Mouse (Mus musculus) embryonic facial prominence, embryonic 12.5 days (tissue): Measurements from ENCODE around the gene 3110070M22Rik. TPM values are rescaled to one million over a fixed set of nuclear protein-coding genes. Genes with fewer than 3 reads are reported as not detected.

Experiments
- ATAC-seq: fragments of 200-750 bp; cut with Nextera tagmentation; 2 replicates; pipeline ENCODE4 v1.8.0; 2017; ENCODE audit not compliant: insufficient number of reproducible peaks, insufficient read depth, low FRiP score, low TSS enrichment
- H3K27ac ChIP-seq: fragments of 300-500 bp; sonication (generic); 2 replicates; pipeline ENCODE4 v1.5.1; 2016; ENCODE audit warnings: mild to moderate bottlenecking
- H3K27me3 ChIP-seq: fragments of 300-500 bp; sonication (generic); 2 replicates; pipeline ENCODE4 v1.6.1; 2016; ENCODE audit warnings: mild to moderate bottlenecking, moderate library complexity
- H3K36me3 ChIP-seq: fragments of 300-500 bp; sonication (generic); 2 replicates; pipeline ENCODE4 v1.6.1; 2016; ENCODE audit warnings: mild to moderate bottlenecking
- H3K4me1 ChIP-seq: fragments of 300-500 bp; sonication (generic); 2 replicates; pipeline ENCODE4 v1.6.1; 2016
- H3K4me2 ChIP-seq: fragments of 300-500 bp; sonication (generic); replicated peaks from 2 replicates; pipeline ENCODE4 v1.6.1; 2016; ENCODE audit warnings: mild to moderate bottlenecking, moderate library complexity
- H3K4me3 ChIP-seq: fragments of 300-500 bp; sonication (generic); 2 replicates; pipeline ENCODE4 v1.5.1; 2016; ENCODE audit warnings: mild to moderate bottlenecking
- H3K9ac ChIP-seq: fragments of 300-500 bp; sonication (generic); 2 replicates; pipeline ENCODE4 v1.6.1; 2016; ENCODE audit warnings: mild to moderate bottlenecking, moderate library complexity
- H3K9me3 ChIP-seq: fragments of 300-500 bp; sonication (generic); 2 replicates; pipeline ENCODE4 v1.6.1; 2016; ENCODE audit warnings: mild to moderate bottlenecking, moderate library complexity
- WGBS: fragments of 180-500 bp; shearing (Covaris S2); methylation state at CpG from one replicate; pipeline ENCODE4 v1.1.7; 2016; 5-methylcytosine and 5-hydroxymethylcytosine counted together
- polyA plus RNA-seq: library from polyadenylated mRNA; unstranded; fragments of >200 nt; fragmentation: Nextera tagmentation; extraction: Ambion mirVana; gene quantifications from 2 replicates; pipeline ENCODE4 v1.2.1, GENCODE M21; 2016

Gene 3110070M22Rik
- polyA plus RNA-seq, 1 experiment from 2014 or later = 1.8 TPM

DNA sequence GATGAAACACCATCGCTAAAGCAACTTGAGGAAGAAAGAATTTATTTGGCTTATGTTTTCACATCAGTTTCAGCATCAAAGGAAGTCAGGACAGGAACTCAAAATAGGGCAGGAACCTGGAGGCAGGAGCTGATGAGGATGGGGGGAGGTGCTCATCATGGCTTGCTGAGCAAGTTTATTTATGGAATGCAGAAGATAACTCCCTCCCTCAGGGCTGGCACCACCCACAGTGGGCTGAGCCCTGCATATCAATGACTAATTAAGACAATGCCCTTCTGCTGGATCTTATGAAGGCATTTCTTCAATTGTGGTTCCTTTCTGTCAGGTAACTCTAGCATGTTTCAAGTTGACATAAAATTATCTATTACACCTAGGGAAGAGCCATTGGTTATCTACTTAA, 45.9 kb downstream of the 3110070M22Rik start:
- Histone ChIP-seq H3K27me3 (no peaks in the 10 kb centered on the region), H3K27ac (no peak overlapping the region), H3K9me3 (no peaks in the 10 kb centered on the region), H3K4me1 (no peaks in the 10 kb centered on the region), H3K4me2 (no peak overlapping the region), H3K9ac (no peak overlapping the region), H3K4me3 (no peak overlapping the region), H3K36me3 (peaks cover 60% of the 10 kb centered on the region)
- WGBS = 85% methylated on average over 1 of the region's 1 CpGs
- no peak for ATAC-seq

Other genes starting within 250 kb of the 3110070M22Rik start
- gene Paip1, start 59.8 kb downstream of the 3110070M22Rik start, polyA plus RNA-seq = 104 and 105 TPM in 2 replicates
- 90.3 and 92.9 TPM in 2 replicates for gene 4833420G17Rik, start 25.6 kb downstream of the 3110070M22Rik start, polyA plus RNA-seq
- gene Tmem267, start 344 bp downstream of the 3110070M22Rik start, polyA plus RNA-seq = 1.3 and 1.5 TPM in 2 replicates
- 0.06 and 0.19 TPM in 2 replicates for gene Ccl28, start 135.4 kb upstream of the 3110070M22Rik start, polyA plus RNA-seq
- gene Hmgcs1, start 202.0 kb upstream of the 3110070M22Rik start, polyA plus RNA-seq = 197 and 223 TPM in 2 replicates